Mouse (Mus musculus): Measurements from ENCODE around the gene Aldh3a1. TPM values are rescaled to one million over a fixed set of nuclear protein-coding genes. Genes with fewer than 3 reads are reported as not detected.
"Not testable (repeated sequence)": the region's sequence is repeated elsewhere in the genome, so short reads cannot be mapped to it uniquely, and the experiment has no call there.

Gene Aldh3a1
- polyA plus RNA-seq, 1 experiment from 2014 or later, result 0.34 TPM

- not testable (repeated sequence) for H3K36me3 ChIP-seq (ENCODE audit: control insufficient read depth, insufficient read depth, low read length); H3K27me3 ChIP-seq (ENCODE audit: control insufficient read depth, insufficient read depth, low read depth, low read length); H3K9ac ChIP-seq (ENCODE audit: low read length); H3K4me1 ChIP-seq (replicated peaks; ENCODE audit: control insufficient read depth, insufficient read depth, low read length); H3K4me2 ChIP-seq (ENCODE audit: low read depth, low read length); H3K27ac ChIP-seq (ENCODE audit: low read length); H3K4me3 ChIP-seq (ENCODE audit: low read length); H3K9me3 ChIP-seq (ENCODE audit: control insufficient read depth, low read length); ATAC-seq (ENCODE audit: low read depth)
- WGBS, result 96% methylated on average over 6 of the region's 10 CpGs
Measured at GRCm38 (mm10) chr11:61192123-61192522, 15.2 kb upstream of the Aldh3a1 start.

GRCm38 (mm10) chr11:61192779-61193178 is 14.6 kb upstream of the Aldh3a1 start:
- WGBS, result 91% methylated on average over 2 of the region's 2 CpGs
- no peaks in the 10 kb centered on the region; the same call in 1 of the 2 replicates for H3K4me1 ChIP-seq (replicated peaks; ENCODE audit: control insufficient read depth, insufficient read depth, low read length)
- no peak overlapping the region for H3K9ac ChIP-seq (ENCODE audit: low read length)
- H3K9me3 ChIP-seq (ENCODE audit: control insufficient read depth, low read length), result no peaks in the 10 kb centered on the region
- ATAC-seq (ENCODE audit: low read depth), result no peak
- no peaks in the 10 kb centered on the region for H3K36me3 ChIP-seq (ENCODE audit: control insufficient read depth, insufficient read depth, low read length)
- H3K27ac ChIP-seq (ENCODE audit: low read length), result no peak overlapping the region
- H3K4me2 ChIP-seq (ENCODE audit: low read depth, low read length), result no peak overlapping the region
- H3K27me3 ChIP-seq (ENCODE audit: control insufficient read depth, insufficient read depth, low read depth, low read length), result no peaks in the 10 kb centered on the region
- no peak overlapping the region for H3K4me3 ChIP-seq (ENCODE audit: low read length)

GRCm38 (mm10) chr11:61193392-61193791 is 13.9 kb upstream of the Aldh3a1 start:
- Histone ChIP-seq H3K9me3 (ENCODE audit: control insufficient read depth, low read length) (no peaks in the 10 kb centered on the region), H3K4me2 (ENCODE audit: low read depth, low read length) (no peak overlapping the region), H3K9ac (ENCODE audit: low read length) (no peak overlapping the region), H3K27me3 (ENCODE audit: control insufficient read depth, insufficient read depth, low read depth, low read length) (no peaks in the 10 kb centered on the region), H3K36me3 (ENCODE audit: control insufficient read depth, insufficient read depth, low read length) (no peaks in the 10 kb centered on the region), H3K27ac (ENCODE audit: low read length) (no peak overlapping the region), H3K4me1 (replicated peaks; ENCODE audit: control insufficient read depth, insufficient read depth, low read length) (no peaks in the 10 kb centered on the region; the same call in 1 of the 2 replicates), H3K4me3 (ENCODE audit: low read length) (no peak overlapping the region)
- WGBS, result 5% methylated on average over 9 of the region's 9 CpGs
- peak; percentile 80; the same call in 1 of the 2 replicates for ATAC-seq (ENCODE audit: low read depth)

- H3K27ac ChIP-seq (ENCODE audit: low read length), result peak overlapping the region; percentile 17
- no peaks in the 10 kb centered on the region for H3K27me3 ChIP-seq (ENCODE audit: control insufficient read depth, insufficient read depth, low read depth, low read length)
- no peaks in the 10 kb centered on the region for H3K9me3 ChIP-seq (ENCODE audit: control insufficient read depth, low read length)
- no peaks in the 10 kb centered on the region; the same call in 1 of the 2 replicates for H3K4me1 ChIP-seq (replicated peaks; ENCODE audit: control insufficient read depth, insufficient read depth, low read length)
- no peak overlapping the region for H3K4me3 ChIP-seq (ENCODE audit: low read length)
- no peaks in the 10 kb centered on the region for H3K36me3 ChIP-seq (ENCODE audit: control insufficient read depth, insufficient read depth, low read length)
- ATAC-seq (ENCODE audit: low read depth), result no peak
- no peak overlapping the region for H3K9ac ChIP-seq (ENCODE audit: low read length)
- no peak overlapping the region for H3K4me2 ChIP-seq (ENCODE audit: low read depth, low read length)
- WGBS, result 57% methylated on average over 14 of the region's 14 CpGs
Measured at GRCm38 (mm10) chr11:61196616-61197353, 10.6 kb upstream of the Aldh3a1 start.

GRCm38 (mm10) chr11:61197935-61198334 is 9.4 kb upstream of the Aldh3a1 start:
- no peaks in the 10 kb centered on the region for H3K9me3 ChIP-seq (ENCODE audit: control insufficient read depth, low read length)
- ATAC-seq (ENCODE audit: low read depth), result no peak
- no peak overlapping the region for H3K4me3 ChIP-seq (ENCODE audit: low read length)
- H3K9ac ChIP-seq (ENCODE audit: low read length), result no peak overlapping the region
- no peaks in the 10 kb centered on the region; the same call in 1 of the 2 replicates for H3K4me1 ChIP-seq (replicated peaks; ENCODE audit: control insufficient read depth, insufficient read depth, low read length)
- no peak overlapping the region for H3K27ac ChIP-seq (ENCODE audit: low read length)
- H3K4me2 ChIP-seq (ENCODE audit: low read depth, low read length), result no peak overlapping the region
- H3K27me3 ChIP-seq (ENCODE audit: control insufficient read depth, insufficient read depth, low read depth, low read length), result no peaks in the 10 kb centered on the region
- no peaks in the 10 kb centered on the region for H3K36me3 ChIP-seq (ENCODE audit: control insufficient read depth, insufficient read depth, low read length)

- no peaks in the 10 kb centered on the region for H3K36me3 ChIP-seq (ENCODE audit: control insufficient read depth, insufficient read depth, low read length)
- no peak overlapping the region for H3K27ac ChIP-seq (ENCODE audit: low read length)
- H3K9me3 ChIP-seq (ENCODE audit: control insufficient read depth, low read length), result no peaks in the 10 kb centered on the region
- 52% methylated on average over 4 of the region's 4 CpGs for WGBS
- H3K9ac ChIP-seq (ENCODE audit: low read length), result no peak overlapping the region
- H3K27me3 ChIP-seq (ENCODE audit: control insufficient read depth, insufficient read depth, low read depth, low read length), result no peaks in the 10 kb centered on the region
- no peak overlapping the region for H3K4me2 ChIP-seq (ENCODE audit: low read depth, low read length)
- peak; percentile 43; the same call in 1 of the 2 replicates for ATAC-seq (ENCODE audit: low read depth)
- H3K4me3 ChIP-seq (ENCODE audit: low read length), result no peak overlapping the region
- no peaks in the 10 kb centered on the region; the same call in 1 of the 2 replicates for H3K4me1 ChIP-seq (replicated peaks; ENCODE audit: control insufficient read depth, insufficient read depth, low read length)
Measured at GRCm38 (mm10) chr11:61199620-61200362, 7.5 kb upstream of the Aldh3a1 start.

- no peak for ATAC-seq (ENCODE audit: low read depth)
- no peaks in the 10 kb centered on the region; the same call in 1 of the 2 replicates for H3K4me1 ChIP-seq (replicated peaks; ENCODE audit: control insufficient read depth, insufficient read depth, low read length)
- no peaks in the 10 kb centered on the region for H3K9me3 ChIP-seq (ENCODE audit: control insufficient read depth, low read length)
- WGBS, result 69% methylated on average over 6 of the region's 6 CpGs
- no peak overlapping the region for H3K27ac ChIP-seq (ENCODE audit: low read length)
- no peaks in the 10 kb centered on the region for H3K27me3 ChIP-seq (ENCODE audit: control insufficient read depth, insufficient read depth, low read depth, low read length)
- no peaks in the 10 kb centered on the region for H3K36me3 ChIP-seq (ENCODE audit: control insufficient read depth, insufficient read depth, low read length)
- no peak overlapping the region for H3K4me3 ChIP-seq (ENCODE audit: low read length)
- no peak overlapping the region for H3K9ac ChIP-seq (ENCODE audit: low read length)
- H3K4me2 ChIP-seq (ENCODE audit: low read depth, low read length), result no peak overlapping the region
Measured at GRCm38 (mm10) chr11:61202186-61202585, 5.2 kb upstream of the Aldh3a1 start.

GRCm38 (mm10) chr11:61202810-61203209 is 4.5 kb upstream of the Aldh3a1 start:
- Histone ChIP-seq H3K4me3 (ENCODE audit: low read length) (no peak overlapping the region), H3K36me3 (ENCODE audit: control insufficient read depth, insufficient read depth, low read length) (no peaks in the 10 kb centered on the region), H3K9me3 (ENCODE audit: control insufficient read depth, low read length) (no peaks in the 10 kb centered on the region), H3K4me1 (replicated peaks; ENCODE audit: control insufficient read depth, insufficient read depth, low read length) (peaks cover 4% of the 10 kb centered on the region; the same call in 1 of the 2 replicates), H3K27me3 (ENCODE audit: control insufficient read depth, insufficient read depth, low read depth, low read length) (no peaks in the 10 kb centered on the region), H3K9ac (ENCODE audit: low read length) (no peak overlapping the region), H3K27ac (ENCODE audit: low read length) (no peak overlapping the region), H3K4me2 (ENCODE audit: low read depth, low read length) (no peak overlapping the region)
- no peak for ATAC-seq (ENCODE audit: low read depth)
- WGBS, result 72% methylated on average over 2 of the region's 2 CpGs

- Histone ChIP-seq H3K36me3 (ENCODE audit: control insufficient read depth, insufficient read depth, low read length) (no peaks in the 10 kb centered on the region), H3K9ac (ENCODE audit: low read length) (no peak overlapping the region), H3K27me3 (ENCODE audit: control insufficient read depth, insufficient read depth, low read depth, low read length) (no peaks in the 10 kb centered on the region), H3K4me1 (replicated peaks; ENCODE audit: control insufficient read depth, insufficient read depth, low read length) (peaks cover 11% of the 10 kb centered on the region), H3K9me3 (ENCODE audit: control insufficient read depth, low read length) (no peaks in the 10 kb centered on the region), H3K4me3 (ENCODE audit: low read length) (no peak overlapping the region), H3K4me2 (ENCODE audit: low read depth, low read length) (no peak overlapping the region), H3K27ac (ENCODE audit: low read length) (no peak overlapping the region)
- ATAC-seq (ENCODE audit: low read depth), result no peak
- 90% methylated on average over 9 of the region's 10 CpGs for WGBS
Measured at GRCm38 (mm10) chr11:61205167-61205950, 2.0 kb upstream of the Aldh3a1 start.

Measured in lung, embryonic 16.5 days (tissue).